Mouse (Mus musculus): ENCODE results near the gene Stxbp1.
A peak's percentile ranks its signal among the peaks of the same experiment; 100 is the strongest.

The Stxbp1 gene

DNA sequence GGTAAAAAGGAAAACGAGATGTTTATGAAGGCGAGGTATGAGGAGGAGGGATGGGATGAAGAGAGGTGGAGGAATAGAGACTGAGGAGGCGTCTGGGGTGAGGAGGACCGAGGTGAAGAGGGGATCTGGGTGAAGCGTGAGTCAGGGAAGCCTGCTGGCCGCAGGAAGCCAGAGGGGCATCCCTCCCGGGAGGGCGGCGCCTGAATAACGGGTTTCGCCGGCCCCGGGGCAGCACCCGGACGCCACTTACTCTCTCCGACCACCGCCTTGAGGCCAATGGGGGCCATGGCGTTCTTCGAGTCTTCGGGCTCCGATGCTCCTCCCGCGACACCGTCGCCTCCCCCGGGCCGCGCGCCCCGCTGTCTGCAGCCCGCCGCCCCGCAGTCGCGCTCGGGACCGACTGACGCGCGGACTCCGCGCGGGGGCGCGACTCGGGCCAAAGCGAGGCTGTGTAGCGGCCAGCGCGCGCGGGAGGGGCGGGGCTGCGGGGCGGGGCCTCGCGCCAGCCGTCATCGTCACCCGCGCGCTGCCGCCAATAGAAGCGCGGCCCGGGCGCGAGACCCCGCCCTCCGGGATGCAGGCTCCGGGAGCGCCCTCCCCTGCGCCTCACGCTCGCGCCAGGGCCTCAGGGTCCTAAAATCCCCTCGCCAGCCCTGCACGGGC, at the start of gene Stxbp1:
Gene Stxbp1 (minus strand): TSS at position 441 of the 663 bp plus-strand sequence.
- peak; percentile 92 for DNase-seq (ENCODE audit: low spot score)

DNA sequence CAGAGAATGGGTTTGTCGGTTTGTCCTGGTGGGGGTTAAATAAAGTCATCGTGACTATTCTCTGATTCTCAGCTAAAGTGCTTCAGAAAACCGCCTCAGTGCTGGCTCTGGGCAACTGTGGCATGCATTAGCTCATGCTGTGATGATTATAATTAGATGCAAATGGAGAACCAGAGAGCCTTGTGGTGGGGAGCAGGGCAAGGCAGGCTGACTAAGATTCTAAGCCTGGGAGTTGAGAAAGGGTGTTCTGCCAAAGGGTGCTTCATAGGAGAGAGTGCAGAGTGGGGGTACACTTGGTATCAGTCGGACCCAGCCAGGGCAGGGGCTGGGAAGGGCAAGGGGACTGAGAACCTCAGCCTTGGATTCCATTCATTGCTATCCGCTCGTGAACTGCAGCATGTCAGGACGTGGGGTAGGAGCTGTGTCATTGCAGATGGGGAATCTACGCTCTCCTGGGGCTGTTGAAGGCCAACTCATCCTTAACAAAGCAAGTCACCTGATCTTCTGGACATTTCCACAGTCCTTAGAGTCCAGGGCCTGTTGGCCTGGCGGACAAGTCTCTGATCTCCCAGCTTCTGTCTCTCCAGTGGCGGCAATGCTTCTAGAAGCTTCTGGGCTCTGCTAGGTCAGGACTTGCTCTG, 49.6 kb upstream of the Stxbp1 start:
- no peak for DNase-seq (ENCODE audit: low spot score)

DNA sequence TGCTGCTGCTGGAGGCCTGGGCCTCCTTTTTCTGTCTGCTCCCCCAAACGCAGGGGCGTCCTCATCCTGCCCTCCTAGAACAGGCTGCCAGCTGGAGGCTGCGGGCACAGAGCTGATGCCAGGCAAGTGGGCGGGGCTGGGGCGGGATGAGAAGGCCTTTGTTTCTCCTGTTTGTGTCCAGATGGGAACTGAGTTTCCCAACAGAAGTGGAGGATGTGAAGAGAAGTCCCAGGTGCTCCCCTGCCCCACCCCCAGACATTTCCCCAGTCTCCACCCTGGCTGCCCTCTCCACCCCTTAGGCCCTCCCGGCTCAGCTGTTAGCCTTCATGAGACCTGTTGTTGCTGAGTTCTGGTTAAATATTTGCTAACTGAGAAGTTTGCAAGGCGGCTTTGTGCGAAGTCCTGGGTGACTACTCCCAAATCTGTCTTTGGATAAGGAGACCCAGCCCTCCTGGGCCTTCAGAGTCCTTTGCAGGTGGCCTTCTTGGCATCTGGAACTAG, 48.6 kb upstream of the Stxbp1 start:
- peak; percentile 57 for DNase-seq (ENCODE audit: low spot score)

DNA sequence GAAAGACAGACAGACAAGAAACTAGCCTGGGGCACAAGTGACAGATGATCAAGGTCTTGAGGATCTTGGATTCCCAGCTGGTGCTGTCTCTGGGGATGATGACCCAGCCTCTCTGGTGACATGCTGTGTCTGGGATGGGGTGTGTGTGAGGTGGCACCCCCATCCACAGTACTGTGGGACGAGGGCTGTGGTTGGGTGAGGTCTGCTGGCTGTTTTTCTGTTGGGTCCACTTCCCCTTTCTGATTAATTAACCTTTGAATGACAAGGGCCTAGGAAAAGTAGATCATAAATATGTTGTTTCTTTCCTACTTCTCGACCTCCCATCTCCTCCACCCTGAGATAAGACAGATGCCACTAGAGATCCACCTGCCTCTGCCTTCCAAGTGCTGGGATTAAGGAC, 47.1 kb upstream of the Stxbp1 start:
- DNase-seq (ENCODE audit: low spot score) = no peak

DNA sequence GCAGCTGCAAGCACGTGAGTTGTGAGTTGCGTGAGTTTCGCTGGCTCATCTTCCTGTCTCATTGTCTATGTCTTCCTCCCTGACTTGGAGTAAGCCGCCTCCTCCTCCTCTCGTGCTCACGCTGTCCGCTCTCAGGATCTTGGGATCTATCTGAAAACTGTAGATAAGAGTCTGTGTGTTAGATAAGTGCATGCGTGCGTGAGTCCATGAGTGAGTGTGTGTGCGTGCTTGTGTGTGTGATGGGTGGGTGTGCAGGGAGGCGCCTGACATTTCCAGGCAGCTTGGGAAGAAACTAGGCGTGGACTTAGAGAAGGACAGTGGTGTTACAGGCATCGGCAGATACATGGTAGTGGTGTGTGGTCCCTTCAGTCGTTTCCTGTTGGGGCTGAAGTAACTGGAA, 45.4 kb upstream of the Stxbp1 start:
- DNase-seq (ENCODE audit: low spot score) = no peak

DNA sequence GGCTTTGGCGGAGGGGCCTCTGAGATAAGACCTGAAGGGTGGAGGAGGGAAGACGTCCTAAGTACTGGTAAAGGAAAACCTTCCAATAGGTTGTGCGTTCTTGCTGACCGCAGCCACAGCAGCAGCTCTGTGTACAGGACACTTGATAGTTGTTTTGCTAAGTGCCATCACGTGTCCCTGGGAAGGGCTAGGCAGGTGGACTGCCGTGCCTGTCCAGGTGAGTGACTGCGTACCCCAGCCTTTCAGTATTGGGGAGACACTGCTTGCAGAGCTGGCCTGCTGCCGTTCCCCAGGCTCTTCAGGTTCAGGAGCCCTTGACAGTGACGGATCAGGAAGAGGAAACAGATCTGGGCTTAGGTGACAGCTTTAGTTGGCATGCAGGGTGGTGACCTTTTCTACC, 44.2 kb upstream of the Stxbp1 start:
- peak; percentile 74 for DNase-seq (ENCODE audit: low spot score)

DNA sequence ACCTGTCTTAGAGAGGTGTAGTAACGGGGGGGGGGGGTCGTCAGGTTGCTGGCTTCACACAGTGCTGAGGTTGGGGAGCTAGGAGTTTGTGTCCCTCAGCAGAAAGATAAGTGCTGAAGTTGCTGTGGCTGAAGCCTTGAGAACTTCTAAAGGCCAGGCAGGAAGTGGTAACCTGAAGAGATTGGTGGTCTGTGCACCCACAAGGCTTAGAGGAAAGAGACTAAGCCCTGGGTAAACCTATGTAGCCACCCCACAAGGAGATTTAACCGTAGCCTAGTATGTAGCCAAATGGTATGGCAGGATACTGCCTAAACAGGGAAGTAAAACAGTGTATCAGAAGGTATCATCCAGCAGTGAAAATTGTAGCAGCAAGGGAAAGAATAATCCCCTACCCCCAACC, 43.2 kb upstream of the Stxbp1 start:
- no peak for DNase-seq (ENCODE audit: low spot score)

DNA sequence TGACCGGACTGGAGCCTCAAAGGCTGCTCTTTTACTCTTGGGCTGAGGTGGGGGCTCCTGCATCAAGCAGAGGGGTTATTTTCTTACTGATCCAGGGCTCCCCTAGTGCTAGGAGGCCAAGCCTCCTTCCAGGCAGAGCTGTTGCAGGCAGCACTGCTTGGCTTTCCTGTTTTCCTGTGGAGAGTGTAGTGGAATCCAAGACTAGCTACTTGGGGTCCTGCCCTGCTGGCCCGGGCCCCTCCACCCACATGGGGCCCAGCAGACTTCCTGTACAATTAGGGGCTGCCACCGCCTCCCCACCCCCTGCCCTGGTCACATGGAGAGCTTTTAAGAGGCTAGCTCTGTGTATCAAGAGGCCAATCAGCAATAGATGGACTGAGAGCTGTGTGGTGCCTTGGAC, 41.5 kb upstream of the Stxbp1 start:
- no peak for DNase-seq (ENCODE audit: low spot score)

DNA sequence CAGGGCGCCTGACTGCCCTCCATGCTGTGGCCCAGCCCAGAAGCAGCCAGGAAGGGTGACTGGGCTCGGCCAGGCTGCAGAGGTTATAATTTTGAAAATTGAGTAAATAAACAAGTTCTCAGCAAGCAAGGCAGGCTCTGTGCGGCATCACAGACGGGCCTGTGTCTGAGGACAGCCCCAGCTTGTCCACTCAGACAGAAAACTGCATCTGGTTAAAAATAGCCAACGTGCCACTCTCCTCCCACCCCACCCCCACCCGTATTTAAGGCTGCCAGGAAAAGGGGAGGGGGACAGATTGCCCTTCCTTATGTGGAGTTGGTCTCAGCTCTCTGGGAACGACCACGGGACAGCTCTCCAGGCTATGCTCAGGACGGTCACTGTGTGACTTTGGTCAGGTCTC, 41.0 kb upstream of the Stxbp1 start:
- no peak for DNase-seq (ENCODE audit: low spot score)

DNA sequence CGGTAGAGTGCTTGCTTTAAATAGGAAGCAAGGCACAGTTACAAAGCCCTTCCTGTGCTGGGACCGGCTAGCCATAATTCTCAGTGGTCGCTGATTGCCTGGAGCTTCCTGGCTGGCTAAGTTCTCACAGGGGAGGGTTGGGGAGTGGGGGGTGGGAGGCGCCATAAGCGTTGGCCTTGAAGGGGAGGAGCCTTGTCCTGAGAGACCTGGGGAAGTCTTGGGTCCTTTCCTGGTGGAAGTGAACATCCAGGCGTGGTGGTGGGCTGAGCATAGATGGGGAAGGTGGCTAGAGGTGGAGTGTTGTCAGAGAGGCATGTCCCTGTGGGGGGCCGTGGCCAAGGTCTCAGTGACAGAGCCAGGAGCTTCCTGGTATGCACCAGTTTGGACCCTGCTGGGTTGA, 37.7 kb upstream of the Stxbp1 start:
- no peak for DNase-seq (ENCODE audit: low spot score)

DNA sequence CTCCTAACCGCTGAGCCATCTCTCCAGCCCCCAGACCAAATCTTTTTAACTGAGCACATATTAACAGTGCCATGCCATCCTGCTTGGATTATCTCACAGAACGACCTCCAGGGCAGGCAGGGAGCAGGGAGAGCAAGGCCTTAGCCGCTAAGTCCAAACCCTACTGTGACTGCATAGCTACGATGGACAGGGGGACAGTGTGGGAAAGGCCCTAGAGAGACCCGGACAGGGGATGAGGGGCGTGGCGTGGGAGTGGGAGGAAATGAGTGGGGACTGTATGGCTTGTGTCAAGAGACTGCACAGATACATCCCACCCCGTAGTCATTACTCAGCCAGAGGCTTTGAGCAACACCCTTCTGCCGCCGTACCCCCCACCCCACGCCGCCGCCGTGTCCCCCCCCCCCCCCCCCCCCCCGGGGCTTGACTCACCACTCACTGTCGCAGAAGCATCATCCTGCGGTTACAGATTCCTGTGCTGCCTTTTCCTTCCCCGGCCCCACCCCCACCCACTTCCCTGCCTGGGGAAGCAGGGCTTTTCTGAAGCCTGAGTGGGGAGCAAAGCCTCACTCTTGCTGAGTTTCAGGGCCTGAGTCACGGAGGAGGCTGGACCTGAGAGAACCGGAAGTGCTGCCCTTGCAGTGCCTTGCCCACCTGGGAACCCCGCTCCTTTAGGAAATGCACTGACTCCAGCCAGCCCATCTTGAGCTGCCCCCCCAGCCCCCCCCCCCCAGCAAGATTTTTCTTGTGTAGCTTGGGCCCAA, 35.4 kb upstream of the Stxbp1 start:
- DNase-seq (ENCODE audit: low spot score) = peak; percentile 69

DNA sequence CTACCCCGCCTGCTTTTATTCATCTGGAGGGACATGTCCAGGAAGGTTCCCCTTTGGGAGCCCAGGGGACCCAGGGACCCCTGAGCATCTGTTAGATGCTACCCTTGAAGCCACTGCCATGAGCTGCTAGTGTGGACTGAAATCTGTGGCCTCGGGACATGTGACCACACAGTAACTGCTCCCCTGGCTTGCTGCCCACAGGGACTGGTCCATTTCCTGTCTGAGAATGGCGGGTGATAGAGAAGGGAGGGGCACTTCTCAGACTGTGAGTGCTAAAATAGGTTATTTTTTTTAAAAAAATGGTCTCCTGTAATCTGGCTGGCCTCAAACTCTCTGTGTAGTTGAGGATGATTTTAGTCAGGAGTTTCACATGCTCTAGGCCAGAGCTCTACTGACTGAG, 34.7 kb upstream of the Stxbp1 start:
- peak; percentile 89 for DNase-seq (ENCODE audit: low spot score)

DNA sequence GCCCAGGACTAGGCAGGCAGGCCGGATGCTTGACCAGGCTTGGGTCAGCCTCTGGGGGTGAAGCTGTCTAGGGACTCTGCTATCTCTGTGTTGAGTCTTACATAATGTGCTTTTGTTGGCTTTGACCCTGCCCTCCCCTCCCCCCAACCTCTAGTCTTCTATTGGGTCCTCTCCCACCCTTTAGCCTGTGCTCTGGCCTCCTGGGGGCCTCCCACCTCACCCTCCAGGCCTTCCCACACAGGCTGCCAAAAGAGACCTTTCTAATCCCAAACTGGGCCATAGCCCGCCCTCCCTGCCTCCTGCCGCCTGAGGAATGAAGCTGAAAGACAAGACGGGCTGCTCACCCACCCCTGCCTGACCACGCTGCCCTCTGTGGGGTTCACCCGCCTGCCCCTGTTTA, 34.0 kb upstream of the Stxbp1 start:
- no peak for DNase-seq (ENCODE audit: low spot score)

DNA sequence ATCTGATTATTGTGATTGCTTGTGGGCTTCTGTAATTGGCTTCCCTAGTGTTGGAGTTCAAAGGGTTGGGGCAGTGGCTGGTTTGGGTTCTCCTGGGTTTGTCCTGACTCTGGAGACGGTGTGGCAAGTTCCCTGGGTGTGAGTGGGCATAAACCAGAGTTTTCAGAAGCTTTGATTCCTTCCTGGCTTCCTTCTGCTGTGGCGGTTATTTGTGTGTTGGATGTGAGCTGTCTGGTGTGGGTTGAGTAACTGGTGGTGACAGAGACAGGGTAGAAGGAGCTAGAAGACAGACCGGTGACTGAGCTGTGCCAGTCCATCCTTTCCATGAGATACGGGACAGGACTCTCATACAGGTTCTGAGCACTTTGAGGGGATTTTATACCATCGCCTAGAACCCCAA, 32.5 kb upstream of the Stxbp1 start:
- DNase-seq (ENCODE audit: low spot score) = no peak

DNA sequence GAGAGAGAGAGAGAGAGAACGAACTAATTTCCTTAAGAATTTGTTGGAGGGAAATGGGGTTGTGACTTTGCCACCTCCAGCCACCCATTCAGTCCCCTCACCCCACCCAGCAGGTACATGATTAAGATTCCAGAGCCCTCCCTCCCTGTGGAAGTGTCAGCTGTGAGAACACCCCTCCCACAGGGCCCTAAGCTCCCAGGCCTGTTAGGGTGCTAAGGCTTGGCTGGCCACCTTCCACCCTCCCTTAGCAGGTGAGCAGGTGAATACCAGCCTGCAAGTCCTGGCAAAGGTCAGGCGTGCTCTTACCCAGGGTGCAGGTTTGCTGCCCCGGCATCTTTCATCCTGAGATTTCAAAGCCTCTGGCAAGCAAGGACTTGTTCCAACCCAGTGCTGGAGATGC, 31.4 kb upstream of the Stxbp1 start:
- DNase-seq (ENCODE audit: low spot score) = peak; percentile 77

DNA sequence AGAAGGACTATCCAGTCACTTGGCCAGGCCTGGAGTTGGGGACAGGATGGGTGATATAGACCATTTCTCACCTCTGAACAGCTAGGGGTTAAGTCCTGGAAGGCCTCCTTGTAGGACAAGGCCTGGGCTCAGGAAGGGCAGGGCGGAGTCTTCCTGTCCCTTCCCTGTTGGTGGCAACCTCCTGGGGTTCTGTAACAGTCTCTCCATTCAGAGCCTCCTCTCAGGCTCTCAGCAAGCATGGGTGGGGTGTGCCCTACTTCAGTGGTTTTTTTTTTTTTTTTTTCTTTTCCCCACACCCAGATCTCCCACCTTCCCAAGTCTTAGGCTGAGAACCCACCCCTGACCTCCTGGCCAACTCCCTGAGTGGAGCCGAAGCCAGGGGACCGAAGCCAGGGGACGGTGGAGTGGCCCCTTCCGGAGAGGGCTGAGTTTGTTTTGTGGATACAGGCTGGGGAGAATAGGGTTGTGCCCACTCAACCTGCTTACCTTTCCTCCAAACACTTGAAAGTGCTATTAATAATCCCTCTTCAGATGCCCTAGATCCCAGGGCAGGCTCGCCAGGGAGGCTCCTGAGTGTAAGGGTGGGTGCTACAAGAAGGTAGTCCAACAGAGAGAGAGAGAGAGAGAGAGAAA, 30.8 kb upstream of the Stxbp1 start:
- peak; percentile 93 for DNase-seq (ENCODE audit: low spot score)

DNA sequence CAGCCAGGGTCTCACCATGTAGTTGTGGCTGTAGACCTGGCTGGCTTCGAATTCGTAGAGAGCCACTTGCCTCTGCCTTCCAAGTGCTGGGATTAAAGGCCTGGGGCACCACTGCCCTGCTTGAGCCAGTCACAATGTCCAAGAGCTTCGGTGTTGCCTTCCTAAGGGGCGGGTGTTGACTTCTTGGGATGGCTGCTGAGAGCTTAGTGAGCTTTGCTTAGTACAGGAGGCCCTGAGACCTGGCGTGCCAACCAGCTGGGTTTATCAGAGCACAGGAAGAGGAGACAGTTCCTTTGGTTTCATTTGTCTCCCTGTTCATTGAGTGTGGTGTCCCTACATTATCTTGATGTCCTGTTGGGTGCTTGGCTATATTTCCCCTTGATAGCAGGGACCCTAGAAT, 30.3 kb upstream of the Stxbp1 start:
- DNase-seq (ENCODE audit: low spot score) = no peak

DNA sequence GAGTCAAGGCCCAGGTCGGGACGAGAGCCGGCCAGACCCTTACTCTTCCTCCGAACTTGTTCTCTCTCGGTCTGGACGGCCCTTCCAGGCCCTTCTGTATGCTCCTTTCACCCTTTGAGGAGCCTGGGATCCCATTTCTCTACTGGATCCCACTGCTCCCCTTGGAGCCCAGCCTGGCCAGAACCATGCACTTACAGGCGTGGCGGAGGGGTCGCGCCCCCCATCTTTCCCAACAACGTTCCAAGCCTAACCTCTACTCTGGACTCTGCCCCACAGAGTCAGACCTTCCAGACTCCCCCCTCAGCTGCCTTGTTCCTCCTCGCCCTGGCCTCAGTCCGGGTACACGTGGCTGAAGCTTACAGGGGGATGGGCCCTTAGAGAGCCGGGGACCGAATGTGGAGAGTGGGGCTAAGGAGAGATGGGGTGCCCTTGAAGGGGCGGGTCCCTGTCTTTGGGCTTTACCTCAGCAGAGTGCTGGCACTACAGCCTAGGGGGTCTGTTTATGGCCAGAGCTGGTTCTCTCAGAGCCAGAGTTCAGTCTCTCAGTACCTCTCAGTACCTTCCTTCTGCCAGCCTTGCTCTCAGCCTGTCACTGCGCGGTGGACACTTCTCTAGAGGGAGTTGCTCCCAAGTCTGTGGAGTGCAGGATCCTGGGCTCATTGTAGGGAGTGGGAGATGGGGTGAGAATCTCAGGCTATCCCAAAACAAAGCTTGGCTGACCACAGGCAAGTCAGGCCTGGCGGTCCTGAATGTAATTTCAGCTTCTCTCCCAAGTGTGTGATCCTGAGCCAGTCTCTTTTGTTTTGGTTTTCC, 29.7 kb upstream of the Stxbp1 start:
- no peak for DNase-seq (ENCODE audit: low spot score)

DNA sequence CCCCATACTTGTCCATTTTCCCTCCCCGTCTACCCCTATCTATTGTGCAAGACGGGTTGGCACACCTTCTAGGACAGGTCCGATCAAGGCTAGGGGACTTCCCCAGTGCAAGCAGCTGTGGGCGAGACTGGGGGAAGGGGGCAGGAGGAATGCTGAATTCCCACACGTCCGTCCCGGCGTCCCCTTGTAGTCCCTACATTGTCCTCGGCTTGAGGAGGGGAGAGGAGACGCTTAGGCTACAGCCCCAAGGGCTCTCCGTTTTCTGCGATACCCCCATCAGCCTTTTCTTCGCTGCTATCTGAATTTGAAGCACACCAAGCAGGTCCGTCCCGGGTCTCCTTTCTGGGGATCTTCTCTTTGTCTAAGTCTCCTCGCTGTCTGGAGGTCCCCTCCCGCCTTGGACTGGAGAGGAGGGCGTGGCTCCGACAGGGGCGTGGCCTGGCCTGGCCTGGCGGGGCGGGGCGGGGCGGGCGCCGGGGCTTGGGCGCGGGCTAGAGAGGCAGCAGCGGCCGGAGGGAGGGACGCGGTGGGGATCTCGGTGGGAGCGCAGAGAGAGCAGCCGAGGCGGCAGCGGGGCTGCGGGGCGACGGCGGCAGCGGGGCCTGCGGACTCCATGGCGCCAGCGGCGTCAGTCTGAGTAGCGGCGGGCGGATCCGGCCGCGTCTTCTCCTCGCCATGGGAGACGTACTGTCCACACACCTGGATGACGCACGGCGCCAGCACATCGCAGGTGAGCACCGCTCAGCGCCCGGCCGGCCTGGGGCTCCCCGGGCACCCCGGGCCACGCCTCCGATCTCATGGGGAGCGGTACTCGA, 28.8 kb upstream of the Stxbp1 start, which contains the start of gene Fam129b:
Gene Fam129b (plus strand): TSS at position 440 of the 815 bp plus-strand sequence.
- peak; percentile 90 for DNase-seq (ENCODE audit: low spot score)

DNA sequence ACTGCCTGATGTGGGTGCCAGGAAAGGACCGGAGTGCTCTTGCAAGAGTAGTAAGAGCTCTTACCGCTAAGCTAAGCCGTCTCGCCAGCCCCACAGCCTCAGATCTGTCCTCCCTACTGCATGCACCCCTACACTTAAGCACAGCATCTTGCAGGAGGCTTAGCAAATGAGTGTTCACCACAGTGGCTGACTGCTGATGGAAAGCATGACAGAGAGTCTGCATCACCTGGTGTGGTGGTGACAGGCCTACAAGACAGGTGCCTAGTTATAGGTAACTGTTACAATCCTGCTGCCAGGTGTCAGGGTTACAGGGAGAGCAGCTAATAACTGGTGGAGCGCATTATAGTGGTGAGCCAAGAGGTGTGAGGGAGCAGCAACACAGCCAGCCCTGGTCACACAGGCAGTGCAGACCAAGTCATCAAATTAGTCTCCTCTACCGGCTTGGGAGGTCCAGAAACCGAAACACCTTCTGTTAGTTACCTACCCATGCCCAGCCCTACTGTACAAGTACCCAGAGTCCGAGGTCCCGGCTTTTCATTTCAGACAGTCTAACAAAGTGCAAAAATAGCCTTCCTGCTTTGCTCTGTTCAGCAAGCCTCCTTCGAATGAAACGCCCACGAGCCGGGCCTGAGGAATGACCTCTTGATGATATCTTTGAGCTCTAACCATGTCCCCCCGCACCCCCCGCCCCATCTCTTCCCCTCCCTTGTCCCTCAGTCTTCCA, 28.1 kb upstream of the Stxbp1 start:
- DNase-seq (ENCODE audit: low spot score) = no peak

Measured in lung, postnatal 25 days (tissue).